Mouse (Mus musculus): ENCODE data around the gene Ehbp1. TPM values are rescaled to one million over a fixed set of nuclear protein-coding genes. Genes with fewer than 3 reads are reported as not detected.

The Ehbp1 gene
- polyA plus RNA-seq, 1 experiment, result 2.5 TPM

DNA sequence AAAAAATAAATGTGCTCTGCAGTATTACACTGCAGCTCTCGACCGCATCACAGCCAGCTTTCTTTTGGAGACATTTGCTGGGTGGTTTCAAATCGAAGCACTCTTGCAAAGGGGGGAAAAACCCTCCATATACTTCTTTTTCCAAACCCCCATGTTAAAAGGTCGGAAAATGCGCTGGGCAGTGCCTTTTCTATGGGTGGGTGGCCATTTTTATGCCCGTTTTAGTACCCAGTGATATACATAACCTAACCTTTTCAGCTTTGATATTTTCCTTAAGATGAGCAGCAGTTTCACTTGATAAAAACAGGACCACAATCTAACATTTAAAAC is 334.3 kb downstream of the Ehbp1 start:
- WGBS, result 70% methylated on average over 6 of the region's 6 CpGs
- H3K36me3 ChIP-seq (ENCODE audit: control insufficient read depth, insufficient read depth, low read length), result no peaks in the 10 kb centered on the region; the same call in none of the 2 replicates
- H3K27me3 ChIP-seq (replicated peaks; ENCODE audit: control insufficient read depth, insufficient read depth, low read length), result peaks cover 6% of the 10 kb centered on the region
- TF ChIP-seq CTCF (conservative IDR thresholded peaks at IDR 0.05; ENCODE audit: insufficient read depth, insufficient read length, low read depth, low read length), result no peak
- TF ChIP-seq POLR2A (IDR thresholded peaks at IDR 0.05; ENCODE audit: low read depth, low read length), result no peak
- H3K4me1 ChIP-seq (ENCODE audit: control insufficient read depth, insufficient read depth, low read length), result no peaks in the 10 kb centered on the region
- H3K4me3 ChIP-seq (ENCODE audit: insufficient read depth, low read depth, low read length), result no peak overlapping the region
- no peak overlapping the region for H3K27ac ChIP-seq (ENCODE audit: insufficient read depth, low read depth, low read length)
- no peak for DNase-seq

DNA sequence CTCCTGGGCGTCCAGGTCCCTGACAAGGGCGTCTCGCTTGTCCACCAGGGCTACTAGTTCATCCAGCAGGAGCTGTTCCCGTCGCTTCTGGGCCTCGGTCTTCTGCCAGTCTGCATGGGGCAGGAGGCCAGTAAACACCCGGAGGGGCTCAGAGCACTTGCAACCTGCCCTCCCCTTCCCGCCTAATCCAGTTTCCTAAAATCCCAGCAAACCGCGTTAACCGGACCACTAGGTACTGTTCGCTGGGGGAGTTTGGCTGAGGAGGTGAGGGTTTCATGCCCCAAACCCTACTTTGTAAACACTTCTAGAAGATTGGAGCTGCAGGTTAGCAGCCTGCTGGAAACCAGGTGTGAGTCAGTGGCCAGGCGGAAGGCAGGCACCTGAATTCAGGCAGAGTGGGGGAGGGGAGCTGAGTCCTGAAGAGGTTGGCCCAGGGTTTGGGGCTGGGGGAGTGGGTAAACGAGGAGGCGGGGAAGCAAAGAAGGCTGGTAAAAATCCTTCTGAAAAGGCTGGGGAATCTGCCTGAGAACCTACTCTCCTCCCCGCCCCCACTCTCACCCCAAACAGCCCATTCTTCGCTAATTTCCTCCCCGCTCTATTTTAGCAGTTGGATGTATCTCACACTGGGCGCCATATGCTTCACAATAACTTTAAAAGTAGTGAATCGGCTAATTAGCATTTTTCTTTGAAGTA is 334.9 kb downstream of the Ehbp1 start:
- no peak overlapping the region for H3K4me3 ChIP-seq (ENCODE audit: insufficient read depth, low read depth, low read length)
- no peaks in the 10 kb centered on the region; the same call in none of the 2 replicates for H3K36me3 ChIP-seq (ENCODE audit: control insufficient read depth, insufficient read depth, low read length)
- H3K27ac ChIP-seq (ENCODE audit: insufficient read depth, low read depth, low read length), result no peak overlapping the region
- H3K4me1 ChIP-seq (ENCODE audit: control insufficient read depth, insufficient read depth, low read length), result no peaks in the 10 kb centered on the region
- WGBS, result 83% methylated on average over 20 of the region's 20 CpGs
- H3K27me3 ChIP-seq (replicated peaks; ENCODE audit: control insufficient read depth, insufficient read depth, low read length), result peaks cover 11% of the 10 kb centered on the region
- no peak for DNase-seq
- TF ChIP-seq CTCF (conservative IDR thresholded peaks at IDR 0.05; ENCODE audit: insufficient read depth, insufficient read length, low read depth, low read length), result no peak
- no peak for TF ChIP-seq POLR2A (IDR thresholded peaks at IDR 0.05; ENCODE audit: low read depth, low read length)

DNA sequence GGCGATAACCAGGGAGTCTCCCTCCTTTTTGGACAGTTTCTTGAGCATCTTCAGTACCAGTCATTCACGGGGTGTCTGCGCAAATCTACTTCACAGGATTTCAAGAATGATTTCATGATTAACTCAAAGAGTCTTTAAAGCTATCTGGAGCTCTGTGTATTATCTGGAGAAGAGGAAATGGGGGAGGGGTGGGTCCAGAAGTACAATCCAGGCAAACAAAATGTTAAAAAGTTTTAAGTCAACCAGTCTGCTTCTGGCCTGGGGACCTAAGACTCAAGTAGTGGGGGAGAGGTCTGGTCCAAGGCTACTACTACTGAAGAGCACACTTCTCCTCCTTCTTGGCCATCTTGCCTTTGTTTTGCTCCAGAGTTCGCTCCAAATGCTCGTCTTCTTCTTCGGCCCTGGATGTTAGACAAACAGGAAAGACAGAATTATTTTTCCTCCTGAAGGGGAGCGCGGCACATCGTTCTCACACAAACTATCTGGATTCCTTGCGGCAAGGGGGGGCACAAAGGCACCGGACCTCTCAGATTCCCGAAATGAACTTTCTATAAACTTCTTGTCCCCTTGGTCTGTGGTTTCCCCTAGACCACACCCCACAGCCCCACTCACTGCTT is 335.5 kb downstream of the Ehbp1 start:
- Histone ChIP-seq H3K36me3 (ENCODE audit: control insufficient read depth, insufficient read depth, low read length) (no peaks in the 10 kb centered on the region; the same call in none of the 2 replicates), H3K27ac (ENCODE audit: insufficient read depth, low read depth, low read length) (no peak overlapping the region), H3K27me3 (replicated peaks; ENCODE audit: control insufficient read depth, insufficient read depth, low read length) (peaks cover 13% of the 10 kb centered on the region), H3K4me3 (ENCODE audit: insufficient read depth, low read depth, low read length) (no peak overlapping the region), H3K4me1 (ENCODE audit: control insufficient read depth, insufficient read depth, low read length) (no peaks in the 10 kb centered on the region)
- DNase-seq, result no peak
- WGBS, result 91% methylated on average over 12 of the region's 12 CpGs
- no peak for TF ChIP-seq CTCF (conservative IDR thresholded peaks at IDR 0.05; ENCODE audit: insufficient read depth, insufficient read length, low read depth, low read length)
- TF ChIP-seq POLR2A (IDR thresholded peaks at IDR 0.05; ENCODE audit: low read depth, low read length), result no peak

DNA sequence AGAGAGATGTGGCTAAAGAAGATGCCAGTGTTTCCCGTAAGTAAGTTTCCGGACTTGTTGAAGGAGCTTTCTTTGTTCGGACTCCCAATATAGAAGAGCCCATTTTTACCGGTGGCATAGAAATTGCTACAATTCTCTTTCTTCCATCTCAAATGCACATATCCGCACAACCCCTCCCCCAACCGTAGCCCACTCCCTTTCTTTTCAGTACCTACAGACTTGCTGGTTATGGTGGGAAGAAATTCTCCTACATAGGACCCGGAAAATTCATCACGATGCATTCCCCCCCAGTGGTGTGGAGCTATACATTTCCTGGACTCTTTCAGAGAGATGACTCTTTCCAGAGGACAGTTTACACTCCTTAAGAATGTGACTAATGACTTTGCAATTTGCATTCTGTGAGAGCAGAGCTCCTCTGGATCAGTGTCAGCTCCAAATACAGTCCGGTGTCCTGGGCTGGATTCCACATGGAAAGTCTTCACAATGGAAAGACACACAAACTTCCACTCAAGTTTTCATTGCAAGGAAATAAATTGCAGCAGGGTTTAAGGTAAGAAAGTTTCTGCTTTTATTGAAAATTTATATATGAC is 336.7 kb downstream of the Ehbp1 start:
- no peak overlapping the region for H3K4me3 ChIP-seq (ENCODE audit: insufficient read depth, low read depth, low read length)
- peaks cover 14% of the 10 kb centered on the region for H3K27me3 ChIP-seq (replicated peaks; ENCODE audit: control insufficient read depth, insufficient read depth, low read length)
- H3K27ac ChIP-seq (ENCODE audit: insufficient read depth, low read depth, low read length), result no peak overlapping the region
- no peaks in the 10 kb centered on the region for H3K4me1 ChIP-seq (ENCODE audit: control insufficient read depth, insufficient read depth, low read length)
- DNase-seq, result no peak
- H3K36me3 ChIP-seq (ENCODE audit: control insufficient read depth, insufficient read depth, low read length), result no peaks in the 10 kb centered on the region; the same call in none of the 2 replicates
- 92% methylated on average over 9 of the region's 9 CpGs for WGBS
- TF ChIP-seq CTCF (conservative IDR thresholded peaks at IDR 0.05; ENCODE audit: insufficient read depth, insufficient read length, low read depth, low read length) (no peak), POLR2A (IDR thresholded peaks at IDR 0.05; ENCODE audit: low read depth, low read length) (no peak)

DNA sequence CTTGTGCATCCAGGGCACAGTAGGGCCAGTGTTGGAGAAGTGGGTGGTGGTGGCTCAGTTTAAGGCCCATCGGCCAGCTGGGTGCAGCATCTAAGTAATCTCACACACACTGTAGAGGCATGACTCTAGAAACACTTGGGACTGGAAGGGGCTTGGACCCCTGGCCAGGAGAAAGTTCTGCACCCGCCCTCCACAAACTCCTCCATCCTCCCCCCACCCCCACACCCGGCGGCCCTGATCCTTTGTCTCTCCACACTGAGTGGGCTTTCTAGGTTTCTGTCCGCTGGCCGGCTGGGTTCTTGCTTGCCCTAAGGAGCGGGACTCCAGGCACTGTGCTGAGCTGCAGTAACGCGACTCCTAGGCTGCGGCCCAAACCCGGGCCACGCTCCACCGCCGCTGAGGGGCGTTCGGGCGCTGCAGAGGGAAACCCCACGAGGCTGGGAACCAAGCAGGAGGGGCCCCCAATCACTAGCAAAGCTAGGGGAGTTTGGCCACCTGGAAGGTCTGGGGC is 337.7 kb downstream of the Ehbp1 start:
- DNase-seq, result no peak
- Histone ChIP-seq H3K36me3 (ENCODE audit: control insufficient read depth, insufficient read depth, low read length) (no peaks in the 10 kb centered on the region; the same call in none of the 2 replicates), H3K4me3 (ENCODE audit: insufficient read depth, low read depth, low read length) (no peak overlapping the region), H3K27me3 (replicated peaks; ENCODE audit: control insufficient read depth, insufficient read depth, low read length) (peaks cover 15% of the 10 kb centered on the region), H3K27ac (ENCODE audit: insufficient read depth, low read depth, low read length) (no peak overlapping the region), H3K4me1 (ENCODE audit: control insufficient read depth, insufficient read depth, low read length) (no peaks in the 10 kb centered on the region)
- TF ChIP-seq CTCF (conservative IDR thresholded peaks at IDR 0.05; ENCODE audit: insufficient read depth, insufficient read length, low read depth, low read length), result no peak
- TF ChIP-seq POLR2A (IDR thresholded peaks at IDR 0.05; ENCODE audit: low read depth, low read length), result no peak
- 32% methylated on average over 18 of the region's 18 CpGs for WGBS

DNA sequence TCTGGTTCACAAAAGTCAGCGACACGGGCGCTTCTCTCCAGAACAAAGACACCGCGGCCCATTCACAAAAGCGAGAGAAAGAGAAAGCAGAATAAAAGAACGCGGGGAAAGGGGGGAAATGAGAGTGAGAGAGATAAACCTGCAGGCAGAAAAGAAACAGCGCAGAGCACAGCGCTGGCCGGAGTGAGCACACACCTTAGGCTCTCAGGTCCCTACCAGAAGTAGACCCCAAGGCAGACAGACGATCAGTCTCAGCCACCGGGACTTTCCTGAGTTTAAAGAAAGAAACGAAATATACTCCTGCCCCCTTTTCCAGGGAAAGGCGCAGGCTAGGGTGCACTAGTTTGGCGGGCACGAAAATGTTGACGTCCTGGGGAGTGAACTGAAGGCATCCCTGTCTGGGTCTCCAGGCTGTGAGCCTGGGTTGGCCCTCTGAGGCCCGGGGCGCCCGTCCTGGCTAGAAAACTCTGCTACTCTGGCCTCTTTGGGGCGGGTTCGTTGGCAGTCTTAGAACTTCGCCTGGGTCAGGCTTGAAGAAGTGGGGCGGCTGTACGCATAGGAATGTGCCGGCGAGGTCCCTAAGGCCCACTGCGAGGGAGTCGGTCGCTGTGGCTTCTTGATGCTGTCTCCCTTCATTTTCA is 338.6 kb downstream of the Ehbp1 start:
- DNase-seq, result peak; percentile 23
- 9% methylated on average over 31 of the region's 31 CpGs for WGBS
- no peak overlapping the region for H3K27ac ChIP-seq (ENCODE audit: insufficient read depth, low read depth, low read length)
- H3K4me1 ChIP-seq (ENCODE audit: control insufficient read depth, insufficient read depth, low read length), result no peaks in the 10 kb centered on the region
- no peak overlapping the region for H3K4me3 ChIP-seq (ENCODE audit: insufficient read depth, low read depth, low read length)
- H3K27me3 ChIP-seq (replicated peaks; ENCODE audit: control insufficient read depth, insufficient read depth, low read length), result peaks cover 16% of the 10 kb centered on the region
- no peaks in the 10 kb centered on the region; the same call in none of the 2 replicates for H3K36me3 ChIP-seq (ENCODE audit: control insufficient read depth, insufficient read depth, low read length)
- TF ChIP-seq CTCF (conservative IDR thresholded peaks at IDR 0.05; ENCODE audit: insufficient read depth, insufficient read length, low read depth, low read length), result no peak
- no peak for TF ChIP-seq POLR2A (IDR thresholded peaks at IDR 0.05; ENCODE audit: low read depth, low read length)

Data from kidney, adult 2 months (tissue).